Mouse (Mus musculus) bone marrow, adult 2 months (tissue): ENCODE measurements around the gene Myrfl. TPM values are rescaled to one million over a fixed set of nuclear protein-coding genes. Genes with fewer than 3 reads are reported as not detected.

Experiments
- H3K27ac ChIP-seq: fragments of 200-500 bp; 2 replicates; pipeline ENCODE4 v1.5.1; 2012; ENCODE audit warnings: low read depth, mild to moderate bottlenecking, control low read depth, inconsistent platforms, low read length; ENCODE audit not compliant: control insufficient read depth, poor library complexity, insufficient read depth
- H3K4me1 ChIP-seq: fragments of 200-500 bp; 2 replicates; pipeline ENCODE4 v1.6.1; 2011; ENCODE audit warnings: low read length; ENCODE audit not compliant: control insufficient read depth, insufficient read depth
- H3K4me3 ChIP-seq: fragments of 200-500 bp; replicated peaks from 2 replicates; pipeline ENCODE3; 2011; ENCODE audit warnings: mild to moderate bottlenecking, low read depth, low read length, control low read depth; ENCODE audit not compliant: control insufficient read depth
- CTCF ChIP-seq: fragments of 200-500 bp; IDR thresholded peaks from 2 replicates; pipeline ENCODE4 v1.5.1; 2011; ENCODE audit warnings: low read length, control low read depth; ENCODE audit not compliant: control insufficient read depth, insufficient read depth
- POLR2A ChIP-seq: fragments of 200-500 bp; IDR thresholded peaks from 2 replicates; pipeline ENCODE4 v1.6.1; 2011; ENCODE audit warnings: low read depth, mild to moderate bottlenecking, control low read depth, low read length, borderline replicate concordance; ENCODE audit not compliant: control insufficient read depth
- WGBS: fragments of 180-500 bp; shearing (Covaris S2); methylation state at CpG from one replicate; pipeline ENCODE4 v1.1.7; 2018; 5-methylcytosine and 5-hydroxymethylcytosine counted together
- polyA plus RNA-seq: library from polyadenylated mRNA; stranded (reverse); fragments of >200 nt; gene quantifications from 2 replicates; pipeline ENCODE4 v1.2.4, GENCODE M21; 2011; ENCODE audit warnings: low replicate concordance; ENCODE audit not compliant: missing spikeins, insufficient read depth, insufficient read length

Myrfl gene
- polyA plus RNA-seq, 1 experiment, result not detected

DNA sequence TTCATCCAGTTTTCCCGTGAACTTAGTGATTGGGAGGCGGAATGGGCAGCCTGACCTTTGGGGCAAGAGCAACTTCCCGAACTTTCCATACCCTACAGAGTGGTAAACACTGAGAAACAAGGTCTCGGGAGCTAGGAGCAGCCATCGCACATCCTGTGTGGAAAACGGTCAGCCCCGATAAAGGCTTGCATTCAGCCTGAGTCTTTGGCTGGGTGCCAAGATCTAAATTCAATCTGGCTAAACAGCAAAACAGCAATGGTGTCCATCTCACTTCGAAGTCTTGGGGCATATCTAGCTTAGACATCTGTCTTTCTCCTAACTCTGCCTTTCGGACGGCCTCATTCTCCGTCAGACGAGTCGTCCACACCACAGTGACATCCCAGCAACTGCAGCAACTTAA, 128.1 kb downstream of the Myrfl start:
- Histone ChIP-seq H3K4me1 (no peaks in the 10 kb centered on the region), H3K27ac (no peak overlapping the region), H3K4me3 (no peak overlapping the region)
- WGBS, result 56% methylated on average over 13 of the region's 13 CpGs
- TF ChIP-seq POLR2A (no peak), CTCF (no peak)

GRCm38 (mm10) chr10:116766525-116766924, 130.2 kb downstream of the Myrfl start:
- no peak for TF ChIP-seq POLR2A
- Histone ChIP-seq H3K27ac (no peak overlapping the region), H3K4me1 (no peaks in the 10 kb centered on the region), H3K4me3 (no peak overlapping the region)
- 83% methylated on average over 6 of the region's 6 CpGs for WGBS

GRCm38 (mm10) chr10:116761476-116762068, 135.1 kb downstream of the Myrfl start:
- Histone ChIP-seq H3K4me1 (no peaks in the 10 kb centered on the region; the same call in 1 of the 2 replicates), H3K27ac (no peak overlapping the region), H3K4me3 (no peak overlapping the region)
- TF ChIP-seq CTCF (no peak), POLR2A (no peak)
- 65% methylated on average over 4 of the region's 4 CpGs for WGBS

DNA sequence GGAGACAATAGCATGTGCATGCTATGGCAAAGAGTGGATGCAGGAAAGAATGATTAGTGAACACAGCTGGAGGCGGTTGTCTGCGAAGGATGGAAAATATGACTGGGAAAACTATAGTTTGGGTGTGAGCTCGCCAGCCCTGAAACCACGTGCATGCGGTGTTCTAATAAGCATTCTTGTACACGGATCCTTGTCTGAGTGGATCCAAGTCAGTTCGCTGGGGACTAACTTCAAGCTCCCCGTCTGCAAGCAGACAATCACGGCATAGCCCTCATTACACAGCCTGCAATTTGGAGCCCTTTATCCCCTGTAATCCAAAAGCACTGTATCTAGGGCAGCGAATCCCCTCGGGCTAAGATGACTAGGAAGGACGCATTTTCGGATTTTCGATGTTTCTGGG, 136.2 kb downstream of the Myrfl start:
- TF ChIP-seq POLR2A (no peak), CTCF (no peak)
- Histone ChIP-seq H3K4me1 (no peaks in the 10 kb centered on the region; the same call in 1 of the 2 replicates), H3K4me3 (no peak overlapping the region), H3K27ac (no peak overlapping the region)
- WGBS, result 86% methylated on average over 14 of the region's 14 CpGs

DNA sequence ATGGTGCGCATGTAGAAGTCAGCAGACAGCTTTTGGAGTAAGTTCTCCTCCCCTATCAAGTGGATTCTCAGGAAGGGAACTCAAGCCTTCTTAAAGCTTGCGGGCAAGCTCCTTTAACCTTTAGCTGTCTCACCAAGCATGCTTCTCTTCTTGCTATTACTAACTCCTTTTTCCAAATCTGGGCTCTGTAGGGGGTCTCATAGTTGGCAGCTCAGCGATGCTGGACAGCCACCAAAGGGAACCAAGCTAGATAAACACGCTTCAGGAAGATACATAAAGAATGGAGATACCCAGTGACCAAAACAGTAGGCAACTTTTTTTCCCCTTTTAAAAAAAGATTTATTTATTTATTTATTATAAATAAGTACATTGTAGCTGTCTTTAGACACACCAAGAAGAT, 136.9 kb downstream of the Myrfl start:
- H3K4me3 ChIP-seq, result no peak overlapping the region
- WGBS, result 84% methylated on average over 4 of the region's 4 CpGs
- no peak for TF ChIP-seq CTCF
- TF ChIP-seq POLR2A, result no peak
- H3K4me1 ChIP-seq, result no peaks in the 10 kb centered on the region; the same call in 1 of the 2 replicates
- H3K27ac ChIP-seq, result no peak overlapping the region

GRCm38 (mm10) chr10:116755881-116756581, 140.7 kb downstream of the Myrfl start:
- H3K4me1 ChIP-seq, result no peaks in the 10 kb centered on the region; the same call in 1 of the 2 replicates
- TF ChIP-seq CTCF (no peak), POLR2A (no peak)
- no peak overlapping the region for H3K4me3 ChIP-seq
- 82% methylated on average over 10 of the region's 10 CpGs for WGBS
- H3K27ac ChIP-seq, result no peak overlapping the region

GRCm38 (mm10) chr10:116754940-116755339, 141.8 kb downstream of the Myrfl start:
- TF ChIP-seq CTCF (no peak), POLR2A (no peak)
- no peak overlapping the region for H3K27ac ChIP-seq
- 86% methylated on average over 11 of the region's 11 CpGs for WGBS
- H3K4me3 ChIP-seq, result no peak overlapping the region
- no peaks in the 10 kb centered on the region; the same call in 1 of the 2 replicates for H3K4me1 ChIP-seq

DNA sequence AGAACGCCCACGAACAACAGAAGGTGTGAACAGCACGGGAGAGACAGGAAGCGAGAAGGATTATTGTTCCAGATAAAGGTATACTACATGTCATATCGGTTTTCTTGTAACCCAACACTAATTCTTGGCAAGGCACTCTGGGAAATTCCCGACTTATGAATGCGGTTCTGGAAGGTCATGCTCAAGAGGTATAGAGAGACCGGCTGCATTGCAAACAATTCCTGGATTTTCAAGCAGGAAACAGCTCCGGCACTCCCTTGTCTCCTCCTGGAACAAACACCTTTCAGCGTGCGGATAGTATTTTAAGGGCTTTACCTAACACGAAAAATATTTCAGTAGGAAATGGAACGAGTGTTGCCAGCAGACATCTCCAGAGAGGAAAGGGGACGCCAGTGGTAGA, 145.8 kb downstream of the Myrfl start:
- Histone ChIP-seq H3K4me1 (no peaks in the 10 kb centered on the region), H3K4me3 (no peak overlapping the region), H3K27ac (no peak overlapping the region)
- 51% methylated on average over 14 of the region's 14 CpGs for WGBS
- TF ChIP-seq POLR2A (no peak), CTCF (no peak)
